Mouse (Mus musculus) forebrain, embryonic 11.5 days (tissue): ENCODE measurements at regions not wholly inside any gene's neighbourhood (a gene's known extent, or its start where the extent isn't known, plus 50 kb on each side); places are given as distances from the start of the nearest gene placed in this dataset.

Experiments used
- ATAC-seq: fragments of 200-750 bp; cut with Nextera tagmentation; replicated peaks from 2 replicates; pipeline ENCODE4 v1.8.0; 2017; ENCODE audit warnings: moderate TSS enrichment; ENCODE audit not compliant: low FRiP score
- DNase-seq: peaks from one replicate; pipeline ENCODE4 v3.0.0-alpha.2; 2017; ENCODE audit warnings: low spot score
- H3K27ac ChIP-seq: fragments of 300-500 bp; sonication (generic); 2 replicates; pipeline ENCODE4 v1.5.1; 2014; ENCODE audit warnings: low read depth, low read length
- H3K27me3 ChIP-seq: fragments of 300-500 bp; sonication (generic); 2 replicates; pipeline ENCODE4 v1.6.1; 2014; ENCODE audit warnings: mild to moderate bottlenecking, low read length, mixed read lengths; ENCODE audit not compliant: control insufficient read depth, insufficient read depth
- H3K36me3 ChIP-seq: fragments of 300-500 bp; sonication (generic); 2 replicates; pipeline ENCODE4 v1.6.1; 2014; ENCODE audit warnings: mild to moderate bottlenecking, low read length, moderate library complexity, mixed read lengths; ENCODE audit not compliant: control insufficient read depth, insufficient read depth
- H3K4me1 ChIP-seq: fragments of 300-500 bp; sonication (generic); replicated peaks from 2 replicates; pipeline ENCODE4 v1.6.1; 2014; ENCODE audit warnings: low read length, mixed read lengths; ENCODE audit not compliant: control insufficient read depth, insufficient read depth
- H3K4me2 ChIP-seq: fragments of 300-500 bp; sonication (generic); 2 replicates; pipeline ENCODE4 v1.6.1; 2014; ENCODE audit warnings: low read depth, mild to moderate bottlenecking, low read length, moderate library complexity, mixed read lengths; ENCODE audit not compliant: severe bottlenecking
- H3K4me3 ChIP-seq: fragments of 300-500 bp; sonication (generic); 2 replicates; pipeline ENCODE4 v1.5.1; 2014; ENCODE audit warnings: low read depth, low read length
- H3K9ac ChIP-seq: fragments of 300-500 bp; sonication (generic); 2 replicates; pipeline ENCODE4 v1.6.1; 2014; ENCODE audit warnings: low read length
- H3K9me3 ChIP-seq: fragments of 300-500 bp; sonication (generic); 2 replicates; pipeline ENCODE4 v1.6.1; 2016; ENCODE audit warnings: low read length, mixed read lengths; ENCODE audit not compliant: control insufficient read depth
- WGBS: fragments of 180-500 bp; shearing (Covaris S2); extraction: QIAGEN DNeasy Blood & Tissue Kit; methylation state at CpG from one replicate; pipeline ENCODE4 v1.1.7; 2014; 5-methylcytosine and 5-hydroxymethylcytosine counted together

DNA sequence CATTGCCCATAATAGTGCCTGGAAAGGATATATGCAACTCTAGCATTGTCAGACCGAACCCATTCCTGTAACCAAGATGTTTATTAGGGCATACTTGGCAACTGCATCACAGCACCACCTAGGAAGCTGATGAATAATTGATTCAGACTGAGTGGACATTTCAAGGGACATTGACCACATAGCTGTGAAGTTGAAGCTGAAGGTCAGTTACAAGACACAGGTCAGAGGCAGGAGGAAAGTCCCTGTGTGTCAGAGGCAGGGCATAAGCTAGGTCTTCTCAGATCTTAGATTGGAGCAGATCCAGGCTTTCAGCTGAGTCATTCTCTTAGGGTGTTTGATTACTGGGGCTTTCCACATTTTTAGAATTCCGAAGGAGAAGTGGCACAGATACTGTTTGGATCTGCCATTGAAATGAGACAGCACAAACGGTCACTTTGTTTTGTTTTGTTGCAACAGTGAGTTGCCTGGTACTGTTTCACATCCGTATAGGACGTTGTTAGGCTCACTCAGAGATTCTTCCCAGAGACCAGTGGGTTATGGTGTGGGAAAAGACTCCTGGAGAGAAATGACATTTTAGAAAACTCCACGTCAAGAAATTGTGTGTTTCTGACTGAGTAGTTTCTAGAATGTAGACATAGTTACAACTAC lies 2055.2 kb upstream of the 5930422O12Rik start:
- no peak overlapping the region for H3K4me3 ChIP-seq
- H3K36me3 ChIP-seq: no peaks in the 10 kb centered on the region
- no peaks in the 10 kb centered on the region for H3K9me3 ChIP-seq
- H3K27me3 ChIP-seq: no peaks in the 10 kb centered on the region
- H3K4me1 ChIP-seq: peaks cover 2% of the 10 kb centered on the region; the same call in 1 of the 2 replicates
- H3K4me2 ChIP-seq: no peak overlapping the region
- H3K27ac ChIP-seq: no peak overlapping the region
- WGBS: 89% methylated on average over 6 of the region's 6 CpGs
- H3K9ac ChIP-seq: no peak overlapping the region
- DNase-seq (no peak), ATAC-seq (no peak)

DNA sequence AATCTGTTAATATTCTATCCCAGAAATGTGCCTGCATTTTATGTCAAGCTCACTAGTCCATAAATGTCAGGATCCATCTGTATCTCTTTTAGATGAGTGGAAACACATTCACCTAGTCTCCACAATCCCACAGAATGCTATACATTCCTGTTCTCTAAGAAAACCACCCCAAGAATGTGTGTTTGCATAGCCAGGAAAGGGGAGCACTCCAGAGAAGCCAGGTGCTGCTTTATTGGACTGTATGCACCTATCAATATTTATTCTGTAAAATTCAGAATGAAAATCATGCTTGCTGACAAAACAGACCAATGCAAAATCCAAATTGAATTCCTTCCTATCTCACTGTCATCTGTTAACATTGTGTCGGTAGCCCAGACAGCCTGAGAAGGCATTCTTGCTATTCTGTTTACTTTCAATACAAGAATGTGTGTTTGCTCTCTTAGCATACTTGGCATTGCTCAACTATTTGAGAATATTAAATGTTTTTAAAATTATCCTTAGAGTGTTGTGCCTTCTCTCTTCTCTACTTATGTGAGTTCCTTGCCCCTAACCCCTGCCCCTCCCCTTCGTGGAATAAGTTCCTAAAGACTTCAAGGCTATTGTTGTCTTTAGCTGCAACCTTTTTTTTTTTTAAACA lies 2050.7 kb upstream of the 5930422O12Rik start:
- no peak for ATAC-seq
- Histone ChIP-seq H3K9me3 (no peaks in the 10 kb centered on the region), H3K4me3 (no peak overlapping the region), H3K36me3 (no peaks in the 10 kb centered on the region), H3K4me2 (no peak overlapping the region), H3K9ac (no peak overlapping the region), H3K27me3 (no peaks in the 10 kb centered on the region), H3K4me1 (no peaks in the 10 kb centered on the region), H3K27ac (no peak overlapping the region)
- 91% methylated on average over 2 of the region's 2 CpGs for WGBS
- no peak for DNase-seq

- 87% methylated on average over 3 of the region's 3 CpGs for WGBS
- no peak for ATAC-seq
- Histone ChIP-seq H3K9me3 (no peaks in the 10 kb centered on the region), H3K36me3 (no peaks in the 10 kb centered on the region), H3K27me3 (no peaks in the 10 kb centered on the region), H3K4me2 (no peak overlapping the region), H3K9ac (no peak overlapping the region), H3K4me1 (no peaks in the 10 kb centered on the region), H3K27ac (no peak overlapping the region), H3K4me3 (no peak overlapping the region)
- DNase-seq: no peak
Measured at GRCm38 (mm10) chr8:31404811-31405210, 2023.7 kb upstream of the 5930422O12Rik start.

- no peak for ATAC-seq
- Histone ChIP-seq H3K27ac (no peak overlapping the region), H3K36me3 (no peaks in the 10 kb centered on the region), H3K9ac (no peak overlapping the region), H3K27me3 (no peaks in the 10 kb centered on the region), H3K4me1 (no peaks in the 10 kb centered on the region), H3K4me2 (no peak overlapping the region), H3K9me3 (no peaks in the 10 kb centered on the region), H3K4me3 (no peak overlapping the region)
- 81% methylated on average over 3 of the region's 3 CpGs for WGBS
- DNase-seq: no peak
Measured at GRCm38 (mm10) chr8:31422241-31422640, 2006.3 kb upstream of the 5930422O12Rik start.

- Histone ChIP-seq H3K27me3 (no peaks in the 10 kb centered on the region), H3K4me3 (no peak overlapping the region), H3K9me3 (no peaks in the 10 kb centered on the region), H3K9ac (no peak overlapping the region), H3K4me2 (no peak overlapping the region), H3K36me3 (no peaks in the 10 kb centered on the region), H3K27ac (no peak overlapping the region), H3K4me1 (no peaks in the 10 kb centered on the region)
- WGBS: 94% methylated on average over 4 of the region's 4 CpGs
- DNase-seq (no peak), ATAC-seq (no peak)
Measured at GRCm38 (mm10) chr8:31427706-31428105, 2000.8 kb upstream of the 5930422O12Rik start.

DNA sequence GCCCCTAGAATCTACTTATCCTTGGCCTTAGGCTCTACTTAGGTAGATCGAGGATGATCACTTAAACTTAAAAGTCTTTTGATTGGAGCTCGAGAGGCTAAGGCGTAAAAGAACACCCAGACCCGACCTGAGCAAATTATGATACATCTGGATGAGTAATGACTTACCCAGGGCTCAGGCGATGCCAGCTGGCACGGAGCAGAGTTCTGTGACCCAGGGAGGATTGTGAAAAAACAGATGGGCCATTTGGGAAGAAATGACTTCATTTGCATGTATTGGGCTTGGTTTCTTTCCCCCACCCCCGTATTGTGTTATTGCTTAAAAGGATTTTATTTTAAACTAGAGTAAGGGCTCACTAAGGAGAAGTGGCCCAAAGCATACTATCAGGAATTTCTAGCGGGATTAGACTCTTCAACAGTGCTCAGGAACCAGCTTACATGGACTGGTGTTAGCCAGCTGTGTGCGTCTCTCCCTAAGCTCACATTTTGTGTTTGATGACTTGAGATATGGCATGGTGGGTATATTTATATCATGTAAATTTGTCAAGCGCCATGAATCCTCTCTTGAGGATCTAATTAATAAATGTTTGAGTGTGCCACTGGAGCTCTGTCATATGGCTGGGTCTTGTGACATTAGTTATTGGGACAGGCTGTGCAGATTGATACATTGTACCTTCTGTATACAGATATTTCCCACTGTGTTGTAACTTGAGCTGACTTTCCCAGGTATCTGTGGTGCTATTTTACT lies 1991.9 kb upstream of the 5930422O12Rik start:
- WGBS: 90% methylated on average over 10 of the region's 10 CpGs
- ATAC-seq (no peak), DNase-seq (no peak)
- Histone ChIP-seq H3K36me3 (no peaks in the 10 kb centered on the region), H3K9me3 (no peaks in the 10 kb centered on the region), H3K4me3 (no peak overlapping the region), H3K27me3 (no peaks in the 10 kb centered on the region), H3K9ac (no peak overlapping the region), H3K27ac (no peak overlapping the region), H3K4me2 (no peak overlapping the region), H3K4me1 (no peaks in the 10 kb centered on the region)

DNA sequence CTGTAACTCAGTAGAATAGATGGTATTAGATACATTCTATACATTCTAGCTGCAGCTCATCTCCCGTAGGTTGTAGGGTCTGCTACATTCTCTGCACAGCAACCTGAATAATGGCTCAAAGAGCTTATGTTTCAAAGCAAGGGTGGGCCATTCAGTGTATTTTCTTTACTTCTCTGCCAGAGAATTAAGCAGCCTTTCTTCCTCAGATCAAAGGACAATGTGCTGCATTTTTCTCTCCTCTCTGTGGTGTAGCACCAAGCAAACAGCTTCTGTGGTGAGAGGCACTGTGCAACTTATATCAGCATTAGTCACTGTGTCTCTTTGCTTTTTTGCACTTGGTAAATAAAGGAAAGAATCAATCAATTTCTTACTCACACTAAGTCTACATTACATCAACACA lies 1983.7 kb upstream of the 5930422O12Rik start:
- Histone ChIP-seq H3K9ac (no peak overlapping the region), H3K27ac (no peak overlapping the region), H3K36me3 (no peaks in the 10 kb centered on the region), H3K4me3 (no peak overlapping the region), H3K4me2 (no peak overlapping the region), H3K4me1 (no peaks in the 10 kb centered on the region), H3K27me3 (no peaks in the 10 kb centered on the region), H3K9me3 (no peaks in the 10 kb centered on the region)
- DNase-seq (no peak), ATAC-seq (0 out of 2 replicates have a peak, but pooled peaks have one; percentile 39)
- 13% methylated on average over 1 of the region's 1 CpGs for WGBS

DNA sequence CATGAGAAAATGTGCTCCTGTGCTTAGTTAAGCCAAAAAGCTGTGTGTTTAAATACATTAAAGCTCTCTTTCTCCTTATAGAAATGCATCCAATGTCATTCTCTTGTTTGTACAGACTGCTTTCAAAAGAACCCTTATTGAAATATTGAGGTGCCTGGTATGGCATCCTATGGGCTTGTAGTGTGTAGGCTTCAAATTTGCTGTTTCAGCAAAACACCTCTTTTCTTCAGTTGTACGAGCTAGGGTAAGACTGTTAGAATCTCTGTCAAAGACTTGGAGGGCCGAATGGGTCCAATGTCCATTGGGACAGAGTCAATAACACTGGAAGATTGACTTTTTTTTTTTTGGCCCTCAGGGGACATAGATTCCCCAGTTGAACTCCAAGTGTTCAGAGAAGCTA lies 1980.5 kb upstream of the 5930422O12Rik start:
- H3K27ac ChIP-seq: no peak overlapping the region
- no peak overlapping the region for H3K4me3 ChIP-seq
- no peak for DNase-seq
- no peak for ATAC-seq
- no peaks in the 10 kb centered on the region for H3K27me3 ChIP-seq
- H3K4me2 ChIP-seq: no peak overlapping the region
- H3K4me1 ChIP-seq: no peaks in the 10 kb centered on the region
- H3K9me3 ChIP-seq: no peaks in the 10 kb centered on the region
- H3K36me3 ChIP-seq: no peaks in the 10 kb centered on the region
- 83% methylated on average over 2 of the region's 2 CpGs for WGBS
- H3K9ac ChIP-seq: no peak overlapping the region
